Mouse (Mus musculus) lung, postnatal 36 days (tissue): Measurements from ENCODE around the gene Egln1.

Experiments
- DNase-seq: peaks from one replicate; pipeline ENCODE4 v3.0.0; 2022; ENCODE audit warnings: mixed read lengths

The Egln1 gene

DNA sequence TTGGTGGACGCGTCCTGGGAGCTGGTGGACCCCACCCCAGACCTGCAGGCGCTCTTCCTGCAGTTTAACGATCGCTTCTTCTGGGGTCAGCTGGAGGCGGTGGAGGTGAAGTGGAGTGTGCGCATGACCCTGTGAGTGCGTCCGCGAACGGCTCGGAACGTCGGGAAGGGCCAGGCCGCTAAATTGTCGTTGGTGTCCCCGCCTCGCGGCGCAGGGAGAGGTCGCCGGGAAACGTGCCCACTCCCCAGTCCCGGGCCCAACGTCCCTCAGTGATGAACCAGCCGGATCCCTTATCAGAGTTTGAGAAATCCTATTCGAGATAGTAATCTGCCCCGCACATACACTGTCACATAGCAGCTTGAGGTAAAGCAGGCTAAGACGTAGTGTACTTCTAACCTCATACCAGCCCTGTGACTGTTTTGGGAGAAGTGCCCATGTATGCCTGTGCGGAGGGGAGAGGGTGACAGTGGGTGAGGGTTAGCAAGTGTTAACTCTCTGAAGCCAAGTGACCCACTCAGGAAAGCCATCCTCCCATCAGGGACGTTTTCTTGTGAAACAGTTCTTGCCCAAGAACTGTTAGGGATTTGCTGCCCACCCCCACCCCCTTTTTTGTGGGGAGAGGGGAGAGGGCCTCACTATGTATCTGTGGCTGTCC, 50.7 kb downstream of the Egln1 start:
- DNase-seq, result no peak

DNA sequence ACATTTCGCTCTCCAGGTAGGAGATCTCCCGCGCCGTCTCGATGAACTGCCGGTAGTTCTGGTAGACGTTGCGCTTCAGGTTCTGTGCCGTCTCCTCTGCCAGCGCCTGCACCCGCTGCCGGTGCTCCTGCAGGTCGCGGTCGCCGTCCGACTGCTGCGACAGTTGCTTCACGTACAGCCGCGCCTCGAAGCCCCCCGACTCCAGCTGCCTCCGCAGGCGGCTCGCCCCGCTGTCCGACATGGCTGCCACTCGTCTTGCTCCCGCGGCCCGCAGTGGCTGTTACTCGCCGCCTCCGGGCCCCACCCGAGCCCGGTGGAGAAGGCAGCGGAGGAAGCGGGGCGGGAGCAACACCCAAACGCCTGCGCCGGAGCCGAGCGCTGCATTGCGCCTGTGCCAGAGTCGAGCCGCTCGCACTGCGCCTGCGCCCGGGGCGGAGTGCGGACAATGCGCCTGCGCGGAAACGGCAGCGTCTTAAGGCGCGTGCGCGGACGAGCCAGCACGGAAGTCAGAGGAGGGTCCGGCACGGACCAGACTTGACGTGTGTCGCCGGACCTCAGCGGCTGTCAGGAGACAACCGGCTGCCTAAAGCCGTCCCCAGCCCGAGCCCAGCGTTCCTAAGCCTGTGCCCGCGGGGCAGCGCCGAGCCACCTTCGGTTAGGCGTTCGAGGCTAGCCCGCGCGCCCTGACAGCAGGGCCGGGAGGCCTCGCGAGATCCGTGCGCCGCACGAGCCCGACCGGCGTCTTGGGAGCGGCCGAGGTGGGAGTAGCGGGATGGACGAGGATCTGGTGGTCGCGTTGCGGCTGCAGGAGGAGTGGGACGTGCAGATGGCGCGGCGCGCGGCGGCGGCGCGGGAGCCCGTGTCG, 51.5 kb downstream of the Egln1 start, which contains the start of the genes Exoc8 and Sprtn:
Exoc8 (minus strand) TSS at position 320 of the 865 bp plus-strand sequence.
Sprtn (plus strand) TSS at position 501 of the 865 bp plus-strand sequence.
- DNase-seq, result peak; percentile 96

DNA sequence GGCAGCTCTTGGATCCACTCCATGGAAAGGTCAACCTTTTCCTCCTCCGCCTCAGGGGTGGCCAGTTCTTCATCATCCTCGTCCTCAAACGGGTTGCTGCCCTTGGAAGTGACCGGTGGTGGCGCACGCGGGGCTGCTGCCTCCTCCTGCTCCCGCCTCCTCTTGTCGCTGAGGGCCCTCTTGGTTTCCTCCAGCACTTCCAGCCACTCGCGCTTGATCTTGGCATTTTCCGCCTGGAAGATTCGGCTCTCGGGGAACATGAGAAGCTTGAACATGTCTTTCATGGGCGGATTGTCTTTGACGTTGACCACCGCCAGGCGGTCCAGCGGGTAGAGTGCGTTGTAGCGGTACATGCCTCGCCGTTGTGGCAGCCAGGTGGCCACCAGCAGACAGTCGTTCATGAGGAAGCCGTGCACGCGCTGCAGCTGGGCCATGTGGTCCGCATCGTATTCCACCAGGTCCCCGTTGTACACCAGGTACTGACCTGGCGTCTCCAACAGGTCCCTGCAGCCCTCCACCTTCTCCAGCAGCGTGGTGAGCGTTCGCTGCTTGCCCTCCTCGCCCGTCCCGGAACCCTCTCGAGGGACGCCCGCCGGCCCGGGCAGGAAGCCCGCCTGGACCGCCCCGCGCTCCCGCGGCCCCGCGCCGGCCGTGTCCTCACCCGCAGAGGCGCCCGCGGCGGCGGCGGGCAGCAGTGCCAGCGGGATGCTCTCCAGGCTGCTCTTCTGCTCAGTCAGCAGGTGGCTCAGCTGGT, 52.3 kb downstream of the Egln1 start:
- peak; percentile 91 for DNase-seq

DNA sequence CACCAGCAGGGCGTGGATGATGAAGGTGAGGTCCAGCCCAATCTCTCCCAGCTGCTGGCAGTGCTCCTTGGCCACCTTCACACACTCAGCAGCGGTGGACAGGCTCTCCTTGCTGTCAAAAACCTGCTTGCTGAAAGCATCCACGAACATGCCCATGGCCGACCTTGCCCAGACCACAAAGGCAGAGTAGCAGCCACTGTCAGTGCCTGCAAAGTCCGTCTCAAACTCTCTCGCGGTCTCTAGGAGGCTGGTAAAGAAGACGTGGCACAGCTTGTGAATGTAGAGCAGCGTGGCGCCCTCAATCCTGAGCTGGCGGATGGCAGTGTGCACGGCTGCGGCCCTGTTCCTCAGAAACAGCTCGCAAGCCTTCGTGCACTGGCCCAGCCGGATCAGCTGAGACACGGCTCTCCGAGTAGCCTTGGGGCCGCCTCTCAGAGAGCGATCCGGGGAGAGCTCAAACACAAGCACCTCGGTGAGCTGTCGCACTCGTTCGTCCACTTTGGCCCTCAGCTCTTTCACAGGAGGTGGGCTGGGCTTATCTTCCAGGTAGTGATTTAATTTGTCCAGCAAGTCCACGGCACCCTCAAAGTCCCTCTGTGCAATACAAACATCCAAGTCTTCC, 53.0 kb downstream of the Egln1 start:
- no peak for DNase-seq

DNA sequence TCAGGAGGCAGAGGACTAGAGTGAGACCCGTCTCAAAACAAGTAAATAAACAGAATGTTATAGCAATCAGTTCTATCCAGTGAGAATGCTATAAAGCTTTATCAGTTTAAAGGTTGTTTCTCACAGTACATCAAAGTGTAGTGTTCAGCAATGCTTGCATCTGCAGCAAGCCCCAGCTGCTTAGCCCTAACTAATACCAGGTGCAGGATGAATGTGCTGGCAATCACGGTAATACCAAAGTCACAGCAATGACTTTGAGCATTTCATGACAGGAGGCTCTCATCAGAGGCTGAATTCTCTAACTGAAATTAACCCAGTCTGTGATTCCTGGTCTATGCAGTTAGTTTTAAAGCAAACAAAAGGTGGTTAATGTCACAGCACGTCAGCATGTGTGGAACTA, 56.5 kb downstream of the Egln1 start:
- DNase-seq, result no peak

DNA sequence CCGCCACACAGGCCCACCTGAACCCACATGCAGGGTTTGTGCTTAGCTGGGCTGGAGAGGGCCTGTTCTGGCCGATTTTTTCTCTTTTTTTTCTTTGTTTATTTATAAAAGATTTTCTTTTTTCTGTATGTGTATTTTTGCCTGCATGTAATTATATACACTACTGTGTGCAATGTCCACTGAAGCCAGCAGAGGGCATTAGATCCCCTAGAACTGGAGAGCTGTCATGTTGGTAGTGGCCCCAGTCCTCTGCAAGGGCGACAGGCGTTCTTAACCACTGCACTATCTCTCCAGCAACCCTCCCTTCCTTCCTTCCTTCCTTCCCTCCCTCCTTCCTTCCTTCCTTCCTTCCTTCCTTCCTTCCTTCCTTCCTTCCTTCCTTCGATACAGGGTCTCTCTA, 60.7 kb downstream of the Egln1 start:
- no peak for DNase-seq

DNA sequence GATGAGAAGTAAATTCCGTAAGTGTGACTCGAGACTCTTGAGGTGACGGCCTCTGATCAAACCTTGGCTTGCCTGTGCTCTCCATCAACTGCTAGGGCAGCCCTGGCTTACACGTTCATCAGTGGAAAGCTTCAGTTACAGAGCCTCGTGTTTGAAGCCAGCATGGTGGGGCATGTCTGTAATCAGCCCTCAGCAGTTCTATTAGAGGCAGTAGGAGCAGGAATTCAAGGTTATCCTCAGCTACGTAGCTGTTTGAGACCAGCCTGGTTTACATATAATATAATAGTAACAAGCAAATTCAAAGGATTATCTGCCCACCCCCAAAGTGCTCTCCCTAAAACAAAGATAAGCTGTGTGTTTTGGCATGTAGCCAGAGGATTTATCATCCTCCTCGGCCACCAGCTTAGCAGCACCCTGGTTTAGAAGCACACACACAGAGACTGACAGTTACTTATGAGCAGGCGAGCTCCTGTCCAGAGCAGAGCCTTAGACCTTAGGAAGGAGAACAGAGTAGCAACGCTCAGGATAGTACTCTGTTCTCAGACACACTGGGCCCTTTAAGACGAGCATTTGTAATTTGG, 70.1 kb downstream of the Egln1 start:
- no peak for DNase-seq

DNA sequence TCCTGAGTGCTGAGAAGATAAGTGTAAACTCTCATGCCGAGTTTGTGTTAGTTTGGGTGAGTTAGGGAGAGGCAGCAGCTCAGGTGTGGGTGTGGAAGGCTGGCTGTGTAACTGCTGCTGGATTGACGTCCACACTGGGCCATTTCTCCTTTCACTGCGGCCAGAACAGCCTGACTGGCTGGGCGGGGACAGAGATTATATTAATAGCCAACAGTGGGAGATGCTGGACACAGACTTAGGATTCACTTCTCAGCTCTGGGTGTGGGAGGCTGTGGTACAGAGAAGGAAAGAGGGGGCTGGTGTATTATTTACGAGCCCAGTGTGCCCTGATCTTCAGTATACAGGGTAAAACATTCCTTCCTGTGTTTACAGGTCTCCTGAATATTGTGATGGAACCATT, 71.0 kb downstream of the Egln1 start:
- no peak for DNase-seq

DNA sequence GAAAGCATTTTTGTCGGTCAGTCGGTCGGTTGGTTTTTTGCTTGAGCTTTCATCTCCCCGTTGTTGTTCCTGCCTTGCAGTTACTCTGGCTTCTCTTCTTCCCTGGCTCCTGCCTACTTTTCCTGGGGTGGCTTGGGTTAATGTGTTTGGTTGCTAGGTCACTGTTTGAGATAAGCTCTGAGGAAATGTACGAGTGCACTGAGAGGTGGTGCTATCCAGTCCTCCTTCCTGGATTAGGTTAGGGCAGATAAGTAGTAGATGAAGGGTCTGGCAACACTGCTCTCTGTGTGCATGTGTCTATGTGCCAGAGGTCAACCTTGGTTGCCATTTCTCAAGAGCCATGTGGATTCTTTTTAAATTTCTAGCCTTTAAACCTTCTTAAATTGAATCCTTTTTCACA, 76.4 kb downstream of the Egln1 start:
- peak; percentile 53 for DNase-seq

DNA sequence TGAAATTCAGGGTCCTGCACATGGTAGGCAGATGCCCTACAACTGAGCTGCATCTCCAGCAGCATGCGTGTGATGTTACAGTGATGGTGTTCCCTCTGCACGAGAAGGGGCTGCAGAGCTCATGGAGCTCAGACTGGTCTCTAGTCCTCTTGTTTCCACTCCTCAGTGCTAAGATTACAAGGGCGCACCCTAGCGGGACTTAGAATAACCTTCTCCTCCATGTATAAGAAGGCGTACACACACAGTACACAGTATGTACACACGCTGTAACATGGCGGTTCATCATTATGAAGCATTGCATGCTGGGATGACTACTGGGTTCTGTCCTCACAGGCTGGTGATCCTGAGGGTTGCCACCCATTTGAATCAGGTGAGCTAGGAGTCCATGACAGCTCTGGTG, 77.0 kb downstream of the Egln1 start:
- no peak for DNase-seq

DNA sequence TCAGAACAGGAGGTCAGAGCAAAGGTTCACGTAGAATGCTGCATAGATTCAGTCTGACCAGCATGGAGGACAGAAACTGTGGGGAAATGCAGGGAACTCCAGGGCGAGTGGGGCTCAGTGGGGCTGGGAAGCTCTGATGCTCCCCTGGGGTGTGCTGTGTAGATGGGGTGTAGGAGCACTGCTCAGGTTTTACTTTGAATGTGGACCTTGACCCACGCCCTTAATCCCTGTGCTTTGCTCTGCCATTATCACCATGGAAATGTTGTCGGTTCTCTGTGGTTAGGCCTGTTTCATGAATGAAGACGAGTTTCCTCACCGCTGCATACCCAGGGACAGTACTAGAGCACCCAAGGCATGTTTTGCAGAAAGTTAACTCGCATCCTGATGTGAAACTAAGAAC, 77.7 kb downstream of the Egln1 start:
- no peak for DNase-seq

DNA sequence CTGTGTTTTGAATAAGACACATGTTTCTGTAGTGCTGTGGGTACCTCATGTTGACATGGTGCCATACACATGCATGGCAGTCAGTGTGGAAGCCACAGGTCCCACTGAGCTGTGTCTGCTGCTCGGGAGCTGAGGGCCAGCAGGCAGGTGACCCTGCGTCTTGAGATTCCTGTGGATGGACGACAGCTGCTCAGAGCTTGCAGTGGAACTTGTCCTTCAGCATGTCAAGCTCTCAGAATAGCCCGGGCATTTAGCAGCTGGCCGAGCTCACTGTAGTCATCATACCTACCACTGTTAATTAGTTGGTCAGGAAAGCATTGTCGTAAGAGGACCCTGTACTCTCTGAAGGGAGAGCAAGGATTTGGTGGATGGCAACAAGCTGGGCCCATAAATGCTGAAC, 79.4 kb downstream of the Egln1 start:
- no peak for DNase-seq

DNA sequence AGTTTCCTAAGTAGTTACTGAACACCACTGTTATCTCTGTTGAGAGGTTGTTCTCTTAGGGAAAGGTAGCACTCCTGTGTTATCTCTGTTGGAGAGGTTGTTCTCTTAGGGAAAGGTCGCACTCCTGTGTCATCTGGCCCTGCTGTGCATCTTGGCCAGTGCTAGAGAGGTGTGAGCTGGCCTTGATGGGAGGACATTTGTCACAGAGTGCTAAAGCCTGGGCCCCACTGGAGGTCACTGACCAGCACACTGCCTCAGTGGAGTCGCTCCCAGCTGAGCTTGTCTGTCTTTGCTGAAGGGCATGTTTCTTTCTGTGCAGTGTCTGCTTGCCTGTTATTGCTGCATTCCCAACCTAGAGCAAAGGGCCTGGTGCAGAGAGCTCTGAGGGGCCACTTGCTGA, 82.0 kb downstream of the Egln1 start:
- no peak for DNase-seq

DNA sequence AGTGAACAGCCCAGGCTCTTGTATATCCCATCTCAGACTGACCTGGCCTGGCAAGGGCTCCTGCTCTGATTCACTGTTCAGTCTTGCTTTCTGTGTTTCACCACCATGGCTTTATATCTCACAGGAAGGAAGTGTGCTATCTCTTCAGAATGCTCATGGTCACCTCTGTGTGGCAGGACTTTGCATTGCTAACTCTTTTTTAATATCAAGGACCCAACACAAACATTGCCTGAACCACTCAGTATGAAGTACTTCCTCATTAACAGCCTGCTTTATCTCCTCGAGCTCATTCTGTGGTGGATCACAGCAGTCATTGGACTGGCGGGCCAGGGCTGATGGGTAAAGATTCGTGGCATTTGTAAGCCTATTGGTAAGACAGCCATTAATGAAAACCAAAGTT, 82.5 kb downstream of the Egln1 start:
- peak; percentile 21 for DNase-seq

DNA sequence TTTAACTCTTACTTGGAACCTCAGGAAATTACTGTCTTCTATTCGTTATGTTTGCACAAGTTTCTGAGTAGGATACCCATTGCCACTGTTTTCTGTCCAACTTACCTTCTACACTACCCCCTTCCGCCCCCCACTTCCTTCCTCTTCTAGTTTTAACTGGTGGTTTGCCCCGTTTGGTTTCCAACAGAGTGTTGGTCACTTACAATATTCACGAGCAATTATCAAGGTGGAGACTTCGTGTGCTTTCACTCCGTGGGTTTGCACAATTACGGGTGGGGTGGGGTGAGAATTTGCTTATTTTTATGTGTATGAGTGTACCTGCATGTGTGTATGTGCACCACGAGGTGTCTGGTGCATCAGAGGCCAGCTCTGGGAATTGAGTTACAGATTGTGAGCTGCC, 85.4 kb downstream of the Egln1 start:
- DNase-seq, result no peak

DNA sequence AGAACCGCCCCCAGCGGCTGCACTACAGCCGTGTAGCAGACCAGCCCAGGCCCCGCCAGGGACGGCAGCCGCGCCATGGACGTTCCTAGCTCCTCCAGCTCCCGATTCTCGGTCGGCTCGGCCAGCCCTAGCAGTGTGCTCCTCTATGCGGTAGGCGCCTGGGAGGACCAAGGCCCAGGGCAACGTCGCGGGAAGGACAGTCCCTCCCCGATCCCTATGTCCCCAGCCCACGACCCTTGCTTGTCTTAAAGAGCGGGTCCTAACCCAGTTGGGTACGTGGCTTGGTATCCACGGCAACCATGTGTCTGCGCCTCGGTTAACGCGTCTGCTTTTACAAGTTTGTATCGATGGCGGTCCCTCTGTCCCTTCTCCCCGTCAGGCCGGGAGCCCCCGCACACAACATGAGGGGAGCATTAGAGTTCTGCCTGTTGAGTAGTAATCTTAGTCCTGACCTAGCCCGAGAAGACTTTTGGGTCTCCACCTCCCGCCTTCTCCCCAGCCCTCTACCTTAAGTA, 85.9 kb downstream of the Egln1 start:
- DNase-seq, result no peak

DNA sequence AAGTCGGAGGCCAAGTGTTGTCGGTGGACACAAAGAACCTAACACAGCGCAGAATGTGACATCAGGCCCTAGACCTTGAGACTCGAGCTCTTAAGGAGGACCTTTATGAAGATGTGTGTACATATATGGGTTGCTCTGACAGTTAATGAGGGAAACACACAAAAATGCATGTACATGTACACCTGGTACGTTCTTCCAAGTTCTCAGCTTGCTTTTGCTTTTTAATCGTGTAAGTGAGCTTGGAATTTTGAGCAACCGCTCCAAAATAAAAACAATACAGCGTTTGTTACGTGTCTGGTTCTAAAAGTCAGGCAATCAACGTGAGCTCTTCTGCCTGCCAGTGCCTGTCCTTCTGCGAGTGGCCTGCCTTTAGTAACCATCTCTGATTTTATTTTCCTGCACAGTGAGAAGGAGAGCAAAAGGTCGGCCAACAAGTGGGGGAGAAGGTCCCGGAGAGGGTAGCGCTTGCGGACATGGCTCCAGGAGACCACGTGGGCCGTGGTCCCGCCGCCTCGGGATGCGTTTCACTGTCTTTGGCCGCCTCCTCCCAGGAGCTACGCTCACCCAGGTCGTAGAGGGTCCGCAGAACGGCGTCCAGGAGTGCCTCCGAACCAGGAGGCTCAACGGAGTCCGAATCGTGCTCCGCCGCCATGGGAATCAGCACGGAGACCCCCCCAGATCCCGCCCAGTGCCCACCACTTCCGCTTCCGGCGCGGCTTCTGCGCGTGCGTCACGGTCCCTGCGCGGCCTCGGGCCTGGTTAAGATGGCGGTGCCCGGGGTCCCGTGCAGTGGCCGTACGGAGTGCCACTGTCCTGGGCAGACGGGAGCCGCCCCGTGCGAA, 86.6 kb downstream of the Egln1 start, which contains the start of the genes Gnpat and 2810004N23Rik:
Gnpat (plus strand) TSS at position 713 of the 842 bp plus-strand sequence.
2810004N23Rik (minus strand) TSS at position 800 of the 842 bp plus-strand sequence.
- DNase-seq, result peak; percentile 93

DNA sequence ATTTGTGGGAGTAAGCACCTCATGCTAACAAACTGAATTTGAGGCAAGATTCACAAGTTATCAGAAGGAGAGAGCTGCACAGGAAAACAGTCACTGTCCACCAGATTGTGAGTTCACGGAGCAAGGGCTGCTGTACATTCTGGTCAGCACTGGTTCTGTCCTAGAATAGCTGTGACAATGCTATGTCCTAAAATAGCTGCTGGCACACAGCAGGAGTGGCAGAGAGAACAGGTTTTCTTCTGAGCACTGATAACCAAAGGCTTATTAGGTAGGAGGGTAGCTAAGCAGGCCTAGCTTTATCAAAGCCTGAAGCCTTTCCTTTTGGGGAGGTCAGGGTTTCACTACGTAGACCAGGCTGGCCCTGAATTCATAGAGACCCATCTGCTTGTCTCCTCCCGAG, 88.9 kb downstream of the Egln1 start:
- no peak for DNase-seq

DNA sequence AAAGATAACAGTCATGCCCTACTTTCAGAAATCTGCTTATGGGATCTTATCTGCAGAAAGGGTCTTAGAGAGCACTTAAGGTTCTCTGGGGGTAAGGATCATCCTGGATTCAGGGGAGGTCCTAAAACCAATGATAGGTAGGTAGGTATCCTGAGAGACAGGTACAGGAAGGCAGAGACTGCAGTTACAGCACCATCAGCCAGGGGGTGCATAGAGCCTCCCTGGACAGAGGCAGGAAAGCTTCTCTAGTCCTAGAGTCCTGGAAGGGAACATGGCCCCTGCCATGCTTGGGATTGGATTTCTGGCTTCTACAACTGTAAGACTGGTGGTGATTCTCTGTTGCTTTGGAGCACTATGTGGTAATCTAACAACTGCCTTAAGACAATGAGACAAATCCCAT, 89.7 kb downstream of the Egln1 start:
- DNase-seq, result peak; percentile 64
